Mouse (Mus musculus) CD4-positive, CD25-positive, alpha-beta regulatory T cell, adult 2 months (primary cell): ENCODE data around the gene Ndst2.

Experiments
- DNase-seq: peaks from one replicate; pipeline ENCODE4 v3.0.0-alpha.2; 2012; ENCODE audit warnings: low read depth, low spot score

The Ndst2 gene

DNA sequence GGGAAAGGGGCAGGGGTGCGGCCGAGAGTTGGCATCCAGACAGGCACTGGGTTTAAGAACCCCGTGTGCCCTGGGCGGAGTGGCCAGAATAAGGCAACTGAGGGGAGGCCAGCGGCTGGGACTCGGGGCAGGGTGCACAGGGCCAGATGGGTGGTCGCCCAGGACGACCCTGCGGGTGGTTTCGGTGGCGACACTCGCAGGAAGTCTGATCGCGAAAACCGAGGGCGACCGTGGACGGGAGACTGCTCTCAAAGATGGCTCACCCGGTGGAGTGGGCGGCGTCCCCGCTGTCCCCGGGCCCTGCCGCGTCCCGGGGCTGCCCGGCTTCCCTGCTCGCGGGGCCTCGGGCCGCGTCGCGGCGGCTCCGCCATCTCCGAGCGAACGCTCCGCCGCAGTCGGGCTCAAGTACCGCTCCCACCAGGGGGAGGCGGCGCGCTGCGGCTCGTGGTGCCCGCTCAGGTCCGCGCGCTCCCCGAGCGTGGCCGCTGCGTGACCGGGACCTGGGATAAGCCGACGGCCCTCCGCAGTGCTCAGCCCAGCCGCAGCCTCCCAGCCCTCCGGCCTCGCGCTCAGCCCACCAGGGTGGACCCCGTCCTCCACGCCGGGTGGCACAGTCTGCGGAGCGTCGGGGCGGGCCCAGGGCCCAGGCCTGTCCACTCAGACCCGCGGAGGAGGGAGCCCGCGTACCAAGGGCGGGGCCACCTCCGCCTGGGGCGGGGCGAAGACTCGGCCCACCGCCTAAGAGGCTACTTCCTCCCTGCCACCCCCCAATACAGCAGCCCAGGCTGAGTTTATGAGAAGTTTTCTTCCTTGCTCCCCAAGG, at the start of gene Ndst2:
Ndst2 (minus strand) TSS at position 611 of the 823 bp plus-strand sequence.
- DNase-seq, result peak; percentile 91

GRCm38 (mm10) chr14:20783526-20783925, 49.2 kb upstream of the Ndst2 start:
- DNase-seq, result no peak

- DNase-seq, result no peak
Observed at GRCm38 (mm10) chr14:20782860-20783259, 48.5 kb upstream of the Ndst2 start.

GRCm38 (mm10) chr14:20780217-20780616, 45.9 kb upstream of the Ndst2 start:
- DNase-seq, result no peak

DNA sequence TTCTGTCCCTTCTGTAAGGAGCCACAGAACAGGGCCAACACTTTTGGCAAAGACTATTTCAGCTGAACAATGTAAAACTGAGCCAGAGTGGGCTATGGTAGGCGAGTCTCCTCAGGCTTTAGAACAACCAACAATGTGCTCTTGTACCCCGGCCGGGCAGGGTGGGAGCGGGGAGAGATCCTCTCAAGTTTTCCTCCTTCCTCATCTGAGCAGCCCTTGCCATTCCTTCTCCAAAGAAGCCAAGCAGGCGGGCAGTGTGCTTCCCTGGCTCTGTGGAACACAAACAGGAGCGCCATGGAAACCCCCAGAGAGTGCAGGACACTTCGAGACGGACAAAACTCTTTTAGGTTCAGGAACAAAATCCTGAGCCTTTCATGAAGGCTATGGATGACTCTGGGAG, 44.1 kb upstream of the Ndst2 start:
- no peak for DNase-seq

DNA sequence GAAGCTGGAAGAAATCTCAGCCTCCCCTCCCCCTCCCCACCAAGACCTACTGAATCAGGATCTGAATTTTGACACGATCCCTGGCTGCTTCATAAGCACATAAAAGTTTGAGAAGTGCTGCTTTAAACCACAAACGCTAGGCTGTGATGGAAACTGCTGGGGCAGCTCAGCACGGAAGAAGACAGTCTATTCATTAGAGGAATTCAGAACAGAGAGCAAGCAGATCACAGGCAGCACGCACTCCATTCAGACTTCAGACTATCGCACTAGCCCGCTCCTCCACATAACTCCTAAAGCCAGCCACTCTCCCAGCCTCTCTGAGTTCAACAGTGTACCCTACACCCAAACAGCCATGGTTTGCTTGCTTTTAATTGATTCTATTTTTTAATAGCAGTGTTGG, 41.3 kb upstream of the Ndst2 start:
- DNase-seq, result peak; percentile 42

GRCm38 (mm10) chr14:20773410-20773809, 39.0 kb upstream of the Ndst2 start:
- no peak for DNase-seq

DNA sequence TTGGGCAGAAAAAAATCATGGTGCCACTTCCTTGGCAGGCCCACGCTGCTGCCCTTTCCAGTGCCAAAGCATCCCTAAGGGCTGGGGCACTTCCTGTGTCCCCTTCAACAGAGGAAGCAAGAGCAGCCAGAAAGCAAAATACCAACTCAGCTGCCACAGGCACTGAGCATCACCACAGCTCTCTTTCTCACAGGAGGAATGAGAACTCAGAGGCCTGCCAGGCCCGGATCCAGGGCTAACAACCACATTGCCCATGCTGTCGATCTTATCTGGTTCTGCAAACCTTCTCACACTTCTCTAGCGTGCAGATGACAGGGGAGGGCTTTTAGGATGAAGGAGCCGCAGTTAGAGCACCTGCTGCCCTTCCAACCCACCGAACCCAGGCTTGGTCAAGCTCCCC, 38.4 kb upstream of the Ndst2 start:
- no peak for DNase-seq

GRCm38 (mm10) chr14:20771941-20772340, 37.6 kb upstream of the Ndst2 start:
- DNase-seq, result no peak

DNA sequence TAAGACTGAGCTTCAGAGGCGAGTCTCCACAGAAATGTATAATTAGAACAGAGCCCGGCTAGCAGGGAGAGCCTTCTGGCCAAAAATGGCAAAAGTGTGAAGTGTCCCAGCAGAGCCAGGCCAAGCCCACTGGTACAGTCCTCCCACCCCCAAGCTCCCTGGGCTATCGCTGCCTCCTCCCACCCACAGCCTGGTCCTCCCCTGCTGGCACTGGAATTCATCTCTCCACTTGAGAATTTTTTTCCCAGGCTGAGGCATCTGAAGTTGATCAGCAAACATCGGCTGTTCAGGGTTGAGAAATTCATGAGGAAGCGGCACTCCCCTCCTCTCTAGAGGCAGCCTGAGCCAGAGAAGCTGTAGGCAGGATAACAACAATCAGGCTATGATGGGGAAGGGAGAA, 34.2 kb upstream of the Ndst2 start:
- DNase-seq, result no peak

DNA sequence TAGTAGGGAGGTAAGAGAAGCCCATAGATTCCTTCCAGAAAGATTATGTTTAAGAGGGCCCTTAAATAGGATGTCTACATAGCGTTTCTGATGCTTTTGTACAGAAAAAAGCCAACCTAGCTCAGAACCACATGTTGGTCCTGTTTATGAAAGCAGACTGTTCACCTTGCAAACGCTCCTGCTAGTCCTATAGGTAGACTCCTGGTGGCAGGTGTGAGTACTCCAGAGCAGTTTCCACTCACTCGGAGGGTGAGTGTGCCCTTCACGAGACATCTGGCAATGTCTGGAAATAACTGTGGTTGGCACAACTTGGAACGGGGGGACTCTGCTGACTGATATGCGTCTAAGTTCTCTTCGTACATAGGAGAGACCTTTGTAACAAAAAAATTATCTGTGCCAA, 33.6 kb upstream of the Ndst2 start:
- DNase-seq, result no peak

DNA sequence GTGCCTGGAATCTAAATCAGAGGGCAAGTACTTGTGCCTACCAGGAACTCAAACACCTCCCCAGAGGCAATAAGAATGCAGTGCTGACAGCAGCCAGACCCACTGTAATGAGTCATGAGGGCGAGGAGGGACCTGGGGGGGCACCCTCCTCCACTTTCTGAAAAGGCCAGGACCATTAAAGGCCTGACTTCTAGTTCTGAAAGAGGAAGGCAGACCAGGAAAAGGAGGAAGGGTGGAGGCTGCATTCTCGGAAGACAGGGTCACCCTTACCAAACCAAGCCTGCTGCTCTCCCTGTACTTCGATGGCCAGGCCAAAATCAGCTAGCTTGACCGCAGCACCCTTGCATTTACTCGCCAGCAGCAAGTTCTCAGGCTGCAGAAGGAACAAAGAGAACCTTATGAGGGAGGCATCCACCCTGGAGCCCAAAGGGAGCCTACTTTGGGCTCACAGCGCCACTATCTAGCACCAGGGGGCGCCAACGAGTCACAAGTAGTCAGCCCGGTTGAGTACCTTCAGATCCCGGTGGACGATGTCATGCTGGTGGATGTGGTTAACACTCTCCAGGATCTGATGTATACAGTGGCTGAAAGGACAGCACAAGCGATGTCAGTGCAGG, 31.4 kb upstream of the Ndst2 start:
- peak; percentile 90 for DNase-seq

DNA sequence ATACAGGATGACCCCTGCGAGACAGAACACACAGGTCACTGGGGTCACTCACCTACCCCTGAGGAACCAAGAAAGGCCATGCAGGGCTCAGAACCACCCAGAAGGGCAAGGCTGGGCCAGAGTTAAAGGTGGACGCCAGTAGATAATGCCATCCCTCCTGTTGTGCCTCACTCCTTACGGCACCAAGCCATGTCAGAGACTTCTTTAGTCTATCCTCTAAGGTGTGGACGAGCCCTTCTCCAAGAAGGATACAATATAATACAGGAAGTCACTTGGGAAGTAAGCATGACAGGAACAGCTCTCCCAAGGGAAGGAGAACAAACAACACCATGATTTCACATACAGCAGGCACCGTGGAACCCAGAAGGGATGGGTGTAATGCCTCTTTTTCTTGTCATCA, 30.6 kb upstream of the Ndst2 start:
- DNase-seq, result no peak

DNA sequence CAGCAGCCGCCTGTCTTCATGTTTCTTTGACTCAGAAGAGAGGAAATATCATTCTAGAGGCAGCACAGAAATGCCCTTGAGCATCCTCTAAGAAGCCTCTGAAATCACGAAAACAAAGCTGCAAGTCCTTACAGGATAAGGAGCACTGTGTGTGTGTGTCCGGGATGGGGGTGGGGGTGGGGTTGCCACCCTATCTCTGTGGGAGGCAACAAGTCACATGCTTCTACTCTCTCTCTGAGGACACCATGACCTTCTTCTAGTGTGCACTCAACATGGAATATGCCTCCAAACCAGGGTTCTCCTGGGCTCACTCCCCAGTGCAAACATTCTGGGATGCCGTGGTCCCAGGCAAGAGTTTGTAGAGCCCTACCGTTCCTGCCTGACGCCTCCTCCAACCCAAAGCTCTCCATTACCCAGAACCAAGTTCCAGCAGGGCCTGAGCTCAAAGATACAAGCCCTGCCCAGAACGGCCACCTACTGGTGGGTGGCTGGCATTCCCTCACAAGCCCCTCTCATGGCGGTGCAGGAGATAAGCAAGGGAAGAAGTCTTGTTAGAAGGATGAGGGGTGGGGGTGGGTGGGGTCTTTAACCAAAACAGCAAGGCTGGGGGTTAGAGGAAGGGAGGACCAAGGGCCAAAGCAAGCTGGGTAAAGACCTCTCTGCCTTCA, 24.5 kb upstream of the Ndst2 start:
- no peak for DNase-seq

GRCm38 (mm10) chr14:20757370-20757907, 23.1 kb upstream of the Ndst2 start:
- no peak for DNase-seq

GRCm38 (mm10) chr14:20753792-20754191, 19.4 kb upstream of the Ndst2 start:
- no peak for DNase-seq

DNA sequence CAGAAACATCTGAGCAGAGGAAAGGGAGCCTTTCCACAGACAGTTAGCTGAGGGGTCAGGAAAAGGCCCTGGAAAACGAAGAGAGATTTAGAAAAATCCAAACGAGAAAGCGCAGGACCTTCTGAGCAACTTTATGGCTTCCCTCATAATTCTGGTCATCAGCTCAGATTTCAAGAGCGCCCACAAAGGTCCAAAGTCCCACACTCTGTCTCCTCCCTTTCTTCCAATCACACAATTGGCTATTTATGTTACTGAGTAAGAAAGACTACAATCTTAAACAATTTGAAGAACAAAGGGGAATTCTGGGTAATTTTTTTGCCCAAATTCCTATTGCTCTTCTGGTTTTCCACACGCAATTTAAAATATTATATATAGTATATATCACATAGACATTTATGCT, 16.1 kb upstream of the Ndst2 start:
- no peak for DNase-seq

DNA sequence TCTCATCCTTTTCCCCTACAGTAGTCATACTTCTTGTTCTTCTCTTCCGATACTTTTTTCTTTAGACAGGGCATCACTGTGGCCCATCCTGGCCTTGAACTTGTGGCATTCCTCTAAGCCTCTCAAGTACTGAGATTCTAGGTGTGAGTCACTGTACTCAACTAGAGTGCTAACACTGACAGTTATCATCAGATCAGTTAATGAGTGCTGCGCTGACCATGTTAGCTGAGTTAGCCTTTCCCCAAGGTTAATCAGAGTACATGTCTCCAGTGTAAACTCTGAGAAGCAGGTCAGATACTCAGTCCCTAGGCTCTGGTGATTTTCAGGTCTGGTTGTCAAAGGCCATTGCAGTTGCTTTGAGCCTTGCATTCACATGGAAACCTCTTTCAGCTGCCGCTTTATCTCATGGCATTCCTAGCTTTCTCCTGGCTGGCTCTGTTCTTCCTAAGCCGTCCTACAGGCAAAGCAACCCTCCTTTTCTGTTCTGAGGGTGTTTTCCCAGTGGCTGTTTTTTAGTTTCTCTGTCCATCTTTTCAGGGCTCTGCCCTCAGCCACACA, 15.2 kb upstream of the Ndst2 start:
- no peak for DNase-seq

- no peak for DNase-seq
Observed at GRCm38 (mm10) chr14:20748388-20748787, 14.0 kb upstream of the Ndst2 start.

GRCm38 (mm10) chr14:20746935-20747334, 12.6 kb upstream of the Ndst2 start:
- no peak for DNase-seq

DNA sequence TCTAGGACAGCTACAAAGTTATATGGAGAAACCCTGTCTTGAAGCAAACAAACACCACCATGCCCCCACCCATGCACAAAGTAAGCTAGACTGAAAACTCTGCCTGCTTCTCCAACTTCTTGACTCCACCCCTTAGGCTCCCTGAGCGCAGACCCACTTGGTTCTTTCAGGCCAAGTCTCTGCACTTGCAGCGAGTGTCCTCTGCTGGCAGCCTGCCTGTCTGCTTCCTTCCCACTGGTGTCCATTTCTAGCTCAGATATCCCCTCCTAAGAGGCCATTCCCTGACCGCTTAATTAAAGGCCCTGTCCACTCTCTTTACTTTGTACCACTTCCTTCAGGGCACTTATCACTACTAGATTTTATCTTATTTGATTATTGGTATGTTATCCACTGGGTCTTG, 9.3 kb upstream of the Ndst2 start:
- no peak for DNase-seq

GRCm38 (mm10) chr14:20741301-20741700, 6.9 kb upstream of the Ndst2 start:
- DNase-seq, result no peak
